Mouse (Mus musculus): ENCODE measurements around the gene Acadvl. TPM values are rescaled to one million over a fixed set of nuclear protein-coding genes. Genes with fewer than 3 reads are reported as not detected.

Gene Acadvl
- polyA plus RNA-seq, 1 experiment, result 88.6 TPM

- TF ChIP-seq POLR2A (IDR thresholded peaks at IDR 0.05; ENCODE audit: borderline replicate concordance, extremely low read depth, low read depth, low read length) (no peak), CTCF (IDR thresholded peaks at IDR 0.05; ENCODE audit: insufficient read depth, low read length) (no peak)
- Histone ChIP-seq H3K4me3 (replicated peaks; ENCODE audit: extremely low read depth, low read depth, low read length) (peak within 1 kb of the TSS; percentile 40), H3K4me1 (ENCODE audit: control insufficient read depth, insufficient read depth, low read length) (peaks cover 3% of the 10 kb centered on the region)
- DNase-seq, result no peak
- 19% methylated on average over 24 of the region's 24 CpGs for WGBS
Observed at GRCm38 (mm10) chr11:69964650-69965270, 50.5 kb downstream of the Acadvl start, which contains the start of gene Cldn7. Cldn7 (plus strand) TSS chr11:69964779.

GRCm38 (mm10) chr11:69961841-69962240, 53.4 kb downstream of the Acadvl start:
- TF ChIP-seq CTCF (IDR thresholded peaks at IDR 0.05; ENCODE audit: insufficient read depth, low read length), result no peak
- no peak overlapping the region for H3K4me3 ChIP-seq (replicated peaks; ENCODE audit: extremely low read depth, low read depth, low read length)
- 21% methylated on average over 5 of the region's 5 CpGs for WGBS
- H3K4me1 ChIP-seq (ENCODE audit: control insufficient read depth, insufficient read depth, low read length), result peaks cover 2% of the 10 kb centered on the region
- DNase-seq, result no peak

DNA sequence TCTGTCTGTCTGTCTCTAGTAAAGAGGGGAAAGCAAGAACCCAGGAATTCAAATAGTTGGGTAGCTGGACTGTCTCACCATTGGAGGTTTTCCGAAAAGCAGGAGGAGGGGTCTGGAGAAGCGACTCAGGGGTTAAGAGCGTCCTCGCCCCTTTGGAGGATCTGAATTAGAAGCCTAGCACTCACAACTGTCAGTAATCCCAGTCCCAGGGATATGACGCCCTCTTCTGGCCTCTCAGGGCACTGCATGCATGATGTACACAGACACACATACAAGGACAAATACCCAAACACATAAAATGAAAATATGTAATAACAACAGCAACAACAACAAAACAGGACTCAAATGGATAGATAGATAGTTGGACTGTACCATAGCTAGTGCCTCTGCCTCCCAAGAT, 54.6 kb downstream of the Acadvl start:
- H3K4me3 ChIP-seq (replicated peaks; ENCODE audit: extremely low read depth, low read depth, low read length), result no peak overlapping the region
- no peak for DNase-seq
- H3K4me1 ChIP-seq (ENCODE audit: control insufficient read depth, insufficient read depth, low read length), result no peaks in the 10 kb centered on the region
- 32% methylated on average over 5 of the region's 5 CpGs for WGBS
- TF ChIP-seq CTCF (IDR thresholded peaks at IDR 0.05; ENCODE audit: insufficient read depth, low read length) (0 out of 2 replicates have a peak, but pooled peaks have one; percentile 12), POLR2A (IDR thresholded peaks at IDR 0.05; ENCODE audit: borderline replicate concordance, extremely low read depth, low read depth, low read length) (no peak)

Other genes starting within 250 kb of the Acadvl start
- gene Zbtb4, start 249.5 kb downstream of the Acadvl start, polyA plus RNA-seq (2012; rRNA removed), result 104 and 106 TPM in 2 replicates
- gene Chrnb1, start 219.5 kb downstream of the Acadvl start, polyA plus RNA-seq (2012; rRNA removed), result 31.5 and 38.0 TPM in 2 replicates
- gene Fgf11, start 213.6 kb downstream of the Acadvl start, polyA plus RNA-seq (2012; rRNA removed), result 6.9 and 8.0 TPM in 2 replicates
- 9.4 and 9.5 TPM in 2 replicates for gene Tmem102, start 209.8 kb downstream of the Acadvl start, polyA plus RNA-seq (2012; rRNA removed)
- gene Gm39566, start 200.1 kb downstream of the Acadvl start, polyA plus RNA-seq (2012; rRNA removed), result not detected in 2 replicates
- not detected in 2 replicates for gene Spem2, start 196.9 kb downstream of the Acadvl start, polyA plus RNA-seq (2012; rRNA removed)
- gene Spem1, start 193.2 kb downstream of the Acadvl start, polyA plus RNA-seq (2012; rRNA removed), result 0.15 and 0.41 TPM in 2 replicates
- gene Nlgn2, start 177.6 kb downstream of the Acadvl start, polyA plus RNA-seq (2012; rRNA removed), result 32.3 and 42.0 TPM in 2 replicates
- gene Tmem256, start 176.9 kb downstream of the Acadvl start, polyA plus RNA-seq (2012; rRNA removed), result 151 and 173 TPM in 2 replicates
- 192 and 225 TPM in 2 replicates for gene Plscr3, start 169.0 kb downstream of the Acadvl start, polyA plus RNA-seq (2012; rRNA removed)
- gene Tnk1, start 156.7 kb downstream of the Acadvl start, polyA plus RNA-seq (2012; rRNA removed), result 14.4 and 17.4 TPM in 2 replicates
- not detected in 2 replicates for gene Tmem95, start 137.4 kb downstream of the Acadvl start, polyA plus RNA-seq (2012; rRNA removed)
- gene Kctd11, start 134.0 kb downstream of the Acadvl start, polyA plus RNA-seq (2012; rRNA removed), result 12.6 and 19.1 TPM in 2 replicates
- gene Acap1, start 119.9 kb downstream of the Acadvl start, polyA plus RNA-seq (2012; rRNA removed), result 11.2 and 14.3 TPM in 2 replicates
- gene 2810408A11Rik, start 114.4 kb downstream of the Acadvl start, polyA plus RNA-seq (2012; rRNA removed), result 0.65 and 1.4 TPM in 2 replicates
- 47.7 and 58.1 TPM in 2 replicates for gene Neurl4, start 114.3 kb downstream of the Acadvl start, polyA plus RNA-seq (2012; rRNA removed)
- 104 and 112 TPM in 2 replicates for gene Gps2, start 101.5 kb downstream of the Acadvl start, polyA plus RNA-seq (2012; rRNA removed)
- gene Eif5a, start 93.5 kb downstream of the Acadvl start, polyA plus RNA-seq (2012; rRNA removed), result 216 and 372 TPM in 2 replicates
- gene Ybx2, start 79.6 kb downstream of the Acadvl start, polyA plus RNA-seq (2012; rRNA removed), result 4.6 and 6.7 TPM in 2 replicates
- 22.3 and 40.4 TPM in 2 replicates for gene Slc2a4, start 67.2 kb downstream of the Acadvl start, polyA plus RNA-seq (2012; rRNA removed)
- gene Cldn7, start 50.6 kb downstream of the Acadvl start, polyA plus RNA-seq (2012; rRNA removed), result 60.5 and 63.7 TPM in 2 replicates
- 88.3 and 102 TPM in 2 replicates for gene Ctdnep1, start 34.3 kb downstream of the Acadvl start, polyA plus RNA-seq (2012; rRNA removed)
- gene Elp5, start 32.9 kb downstream of the Acadvl start, polyA plus RNA-seq (2012; rRNA removed), result 38.5 and 53.8 TPM in 2 replicates
- 333 and 615 TPM in 2 replicates for gene Gabarap, start 24.3 kb downstream of the Acadvl start, polyA plus RNA-seq (2012; rRNA removed)
- 15.0 and 22.9 TPM in 2 replicates for gene Phf23, start 19.6 kb downstream of the Acadvl start, polyA plus RNA-seq (2012; rRNA removed)
- gene Dvl2, start 14.8 kb downstream of the Acadvl start, polyA plus RNA-seq (2012; rRNA removed), result 16.7 and 20.8 TPM in 2 replicates
- gene Dlg4, start 1.5 kb upstream of the Acadvl start, polyA plus RNA-seq (2012; rRNA removed), result 28.0 and 33.7 TPM in 2 replicates
- gene Asgr1, start 38.7 kb upstream of the Acadvl start, polyA plus RNA-seq (2012; rRNA removed), result 2.4 and 4.9 TPM in 2 replicates
- 0.51 and 0.52 TPM in 2 replicates for gene Asgr2, start 77.2 kb upstream of the Acadvl start, polyA plus RNA-seq (2012; rRNA removed)
- gene Mgl2, start 114.9 kb upstream of the Acadvl start, polyA plus RNA-seq (2012; rRNA removed), result 12.1 and 17.7 TPM in 2 replicates
- 4.0 and 4.2 TPM in 2 replicates for gene Clec10a, start 140.8 kb upstream of the Acadvl start, polyA plus RNA-seq (2012; rRNA removed)
- 211 and 239 TPM in 2 replicates for gene Slc16a11, start 197.3 kb upstream of the Acadvl start, polyA plus RNA-seq (2012; rRNA removed)
- gene Slc16a13, start 205.7 kb upstream of the Acadvl start, polyA plus RNA-seq (2012; rRNA removed), result 9.2 and 11.3 TPM in 2 replicates
- 21.9 and 25.6 TPM in 2 replicates for gene Bcl6b, start 214.4 kb upstream of the Acadvl start, polyA plus RNA-seq (2012; rRNA removed)
- gene 0610010K14Rik, start 222.5 kb upstream of the Acadvl start, polyA plus RNA-seq (2012; rRNA removed), result 79.0 and 80.9 TPM in 2 replicates
- 6.6 and 7.2 TPM in 2 replicates for gene Gm21988, start 224.4 kb upstream of the Acadvl start, polyA plus RNA-seq (2012; rRNA removed)
- gene Rnasek, start 224.4 kb upstream of the Acadvl start, polyA plus RNA-seq (2012; rRNA removed), result 143 and 168 TPM in 2 replicates
- 4.6 and 9.2 TPM in 2 replicates for gene Alox12, start 239.9 kb upstream of the Acadvl start, polyA plus RNA-seq (2012; rRNA removed)